Mouse (Mus musculus) small intestine, adult 2 months (tissue): ENCODE data around the gene Tmem43. TPM values are rescaled to one million over a fixed set of nuclear protein-coding genes. Genes with fewer than 3 reads are reported as not detected.
A peak's percentile ranks its signal among the peaks of the same experiment; 100 is the strongest.

ENCODE experiments used
- H3K27ac ChIP-seq: fragments of 200-500 bp; 2 replicates; pipeline ENCODE4 v1.5.1; 2012; ENCODE audit warnings: low read depth, low read length, control low read depth, inconsistent platforms; ENCODE audit not compliant: insufficient read depth
- H3K27me3 ChIP-seq: fragments of 200-500 bp; 2 replicates; pipeline ENCODE4 v1.6.1; 2012; ENCODE audit warnings: mild to moderate bottlenecking, moderate library complexity, low read length, inconsistent platforms; ENCODE audit not compliant: control insufficient read depth, insufficient read depth
- H3K36me3 ChIP-seq: fragments of 200-500 bp; 2 replicates; pipeline ENCODE4 v1.6.1; 2012; ENCODE audit warnings: mild to moderate bottlenecking, low read length, control low read depth, inconsistent platforms; ENCODE audit not compliant: control insufficient read depth, insufficient read depth
- H3K4me1 ChIP-seq: fragments of 200-500 bp; 2 replicates; pipeline ENCODE4 v1.6.1; 2012; ENCODE audit warnings: low read length, inconsistent platforms, mixed read lengths; ENCODE audit not compliant: control insufficient read depth, insufficient read depth, insufficient read length
- H3K4me3 ChIP-seq: fragments of 200-500 bp; 2 replicates; pipeline ENCODE4 v1.5.1; 2012; ENCODE audit warnings: low read depth, mild to moderate bottlenecking, control low read depth, inconsistent platforms, low read length, moderate library complexity
- CTCF ChIP-seq: fragments of 200-500 bp; IDR thresholded peaks from 2 replicates; pipeline ENCODE4 v1.5.1; 2012; ENCODE audit warnings: low read depth, mild to moderate bottlenecking, control low read depth, inconsistent platforms, low read length, moderate library complexity, mixed read lengths; ENCODE audit not compliant: insufficient replicate concordance, insufficient read length; ENCODE audit errors: extremely low read depth
- POLR2A ChIP-seq: fragments of 200-500 bp; IDR thresholded peaks from 2 replicates; pipeline ENCODE4 v1.6.1; 2012; ENCODE audit warnings: low read depth, mild to moderate bottlenecking, control low read depth, inconsistent platforms, low read length, moderate library complexity
- WGBS: fragments of 180-500 bp; shearing (Covaris S2); methylation state at CpG from one replicate; pipeline ENCODE4 v1.1.7; 2018; 5-methylcytosine and 5-hydroxymethylcytosine counted together
- polyA plus RNA-seq: library from polyadenylated mRNA; depleted of rRNA; stranded (reverse); fragments of >200 nt; gene quantifications from 2 replicates; pipeline ENCODE4 v1.2.3, GENCODE M21; 2012; rRNA removed

Tmem43 gene
- 12.6 and 38.8 TPM in 2 replicates for polyA plus RNA-seq

- Histone ChIP-seq H3K4me3 (peak within 1 kb of the TSS; percentile 80), H3K36me3 (peaks cover 11% of the 10 kb centered on the region), H3K4me1 (peaks cover 9% of the 10 kb centered on the region), H3K27me3 (no peaks in the 10 kb centered on the region), H3K27ac (peak within 1 kb of the TSS; percentile 65)
- peak; percentile 50; the same call in 1 of the 2 replicates for TF ChIP-seq POLR2A
- no peak for TF ChIP-seq CTCF
- whole genome bisulfite sequencing, result under 1% methylated on average over 74 of the region's 74 CpGs
Measured at GRCm38 (mm10) chr6:91472868-91473804, at the start of gene Tmem43, which contains the start of gene Chchd4. TSS of gene Tmem43 (plus strand) at chr6:91473703. TSS of gene Chchd4 (minus strand) at chr6:91473546.

- Histone ChIP-seq H3K36me3 (no peaks in the 10 kb centered on the region), H3K27me3 (no peaks in the 10 kb centered on the region), H3K27ac (no peak overlapping the region), H3K4me3 (no peak overlapping the region), H3K4me1 (peaks cover 3% of the 10 kb centered on the region; the same call in 1 of the 2 replicates)
- TF ChIP-seq POLR2A, result no peak
- no peak for TF ChIP-seq CTCF
- WGBS, result 50% methylated on average over 4 of the region's 4 CpGs
Measured at GRCm38 (mm10) chr6:91424151-91424550, 49.4 kb upstream of the Tmem43 start.

- no peaks in the 10 kb centered on the region for H3K36me3 ChIP-seq
- H3K27me3 ChIP-seq, result no peaks in the 10 kb centered on the region; the same call in 1 of the 2 replicates
- whole genome bisulfite sequencing, result 2% methylated on average over 30 of the region's 30 CpGs
- peak overlapping the region; percentile 63; the same call in 1 of the 2 replicates for H3K27ac ChIP-seq
- peak overlapping the region; percentile 70 for H3K4me3 ChIP-seq
- peaks cover 5% of the 10 kb centered on the region; the same call in 1 of the 2 replicates for H3K4me1 ChIP-seq
- TF ChIP-seq POLR2A, result peak; percentile 68; the same call in 1 of the 2 replicates
- no peak for TF ChIP-seq CTCF
Measured at GRCm38 (mm10) chr6:91440474-91441144, 32.9 kb upstream of the Tmem43 start.

GRCm38 (mm10) chr6:91441145-91441662 lies 32.3 kb upstream of the Tmem43 start:
- TF ChIP-seq POLR2A (no peak), CTCF (no peak)
- Histone ChIP-seq H3K4me1 (peaks cover 5% of the 10 kb centered on the region; the same call in 1 of the 2 replicates), H3K27me3 (no peaks in the 10 kb centered on the region), H3K27ac (peak overlapping the region; percentile 63; the same call in 1 of the 2 replicates), H3K4me3 (peak overlapping the region; percentile 70), H3K36me3 (no peaks in the 10 kb centered on the region)
- under 1% methylated on average over 19 of the region's 19 CpGs for WGBS

GRCm38 (mm10) chr6:91445316-91445715 lies 28.2 kb upstream of the Tmem43 start:
- Histone ChIP-seq H3K27me3 (no peaks in the 10 kb centered on the region), H3K4me1 (peaks cover 5% of the 10 kb centered on the region; the same call in 1 of the 2 replicates), H3K4me3 (no peak overlapping the region), H3K36me3 (no peaks in the 10 kb centered on the region), H3K27ac (no peak overlapping the region)
- TF ChIP-seq POLR2A (no peak), CTCF (no peak)
- 76% methylated on average over 3 of the region's 3 CpGs for WGBS

GRCm38 (mm10) chr6:91449472-91450225 lies 23.9 kb upstream of the Tmem43 start:
- TF ChIP-seq POLR2A (no peak), CTCF (no peak)
- 36% methylated on average over 3 of the region's 3 CpGs for WGBS
- no peaks in the 10 kb centered on the region for H3K27me3 ChIP-seq

More at GRCm38 (mm10) chr6:91449472-91450225, 23.9 kb upstream of the Tmem43 start:
- no peaks in the 10 kb centered on the region for H3K4me1 ChIP-seq
- H3K36me3 ChIP-seq, result no peaks in the 10 kb centered on the region
- no peak overlapping the region for H3K4me3 ChIP-seq
- no peak overlapping the region for H3K27ac ChIP-seq
